Mouse (Mus musculus): Measurements from ENCODE around the gene Izumo4. TPM values are rescaled to one million over a fixed set of nuclear protein-coding genes. Genes with fewer than 3 reads are reported as not detected.

Gene Izumo4
- polyA plus RNA-seq, 1 experiment from 2014 or later: 4.8 TPM

DNA sequence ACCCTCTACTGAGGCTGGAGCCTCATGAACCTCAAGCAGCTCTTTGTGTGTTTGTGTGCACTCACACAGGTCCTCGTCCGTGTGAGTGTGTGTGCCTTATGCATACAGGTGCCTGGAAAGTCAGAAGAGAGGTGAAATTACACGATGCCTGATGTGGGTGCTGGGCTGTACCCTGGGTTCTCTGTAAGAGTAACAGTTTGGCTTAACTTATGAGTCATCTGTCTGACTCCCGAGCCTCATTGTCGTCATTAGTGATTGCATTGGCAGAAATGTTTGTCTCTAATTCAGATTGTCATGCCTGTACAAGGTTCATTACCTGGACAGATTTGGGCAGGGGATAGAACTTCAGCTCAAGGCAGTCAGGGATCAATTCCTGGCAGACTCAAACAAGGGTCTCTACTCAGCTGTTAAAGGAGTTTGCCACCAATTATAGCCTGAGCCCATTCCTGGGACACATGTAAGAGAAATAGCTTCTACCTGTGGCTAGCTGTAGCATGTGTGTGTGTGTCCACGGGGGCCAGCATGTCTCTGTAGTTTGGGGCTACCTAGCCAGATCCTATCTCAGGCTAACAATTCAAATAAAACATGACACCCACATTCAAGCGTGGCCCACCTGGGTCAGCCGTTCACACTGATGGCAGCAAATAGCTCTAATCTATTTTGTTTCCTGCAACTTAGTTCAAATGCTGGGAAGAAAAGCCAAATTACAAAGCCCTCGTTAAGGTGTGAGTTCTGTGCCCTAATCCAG lies 24.7 kb upstream of the Izumo4 start:
- peak overlapping the region; percentile 85 for H3K9ac ChIP-seq (replicated peaks; ENCODE audit: low read length)
- no peaks in the 10 kb centered on the region for H3K9me3 ChIP-seq (replicated peaks; ENCODE audit: control insufficient read depth, low read length)
- WGBS: 40% methylated on average over 9 of the region's 9 CpGs
- H3K4me3 ChIP-seq (ENCODE audit: low read depth, low read length): peak overlapping the region; percentile 41
- peak overlapping the region; percentile 82 for H3K4me2 ChIP-seq (ENCODE audit: low read depth, low read length)
- H3K27me3 ChIP-seq (ENCODE audit: control insufficient read depth, insufficient read depth, low read length): no peaks in the 10 kb centered on the region
- H3K4me1 ChIP-seq (ENCODE audit: control insufficient read depth, insufficient read depth, low read length): peaks cover 20% of the 10 kb centered on the region
- H3K27ac ChIP-seq (replicated peaks; ENCODE audit: low read depth, low read length): peak overlapping the region; percentile 94
- H3K36me3 ChIP-seq (replicated peaks; ENCODE audit: control insufficient read depth, insufficient read depth, low read depth, low read length): no peaks in the 10 kb centered on the region
- DNase-seq (ENCODE audit: low spot score) (no peak), ATAC-seq (replicated peaks; ENCODE audit: insufficient number of reproducible peaks, low FRiP score, low TSS enrichment, low read depth) (no peak)

DNA sequence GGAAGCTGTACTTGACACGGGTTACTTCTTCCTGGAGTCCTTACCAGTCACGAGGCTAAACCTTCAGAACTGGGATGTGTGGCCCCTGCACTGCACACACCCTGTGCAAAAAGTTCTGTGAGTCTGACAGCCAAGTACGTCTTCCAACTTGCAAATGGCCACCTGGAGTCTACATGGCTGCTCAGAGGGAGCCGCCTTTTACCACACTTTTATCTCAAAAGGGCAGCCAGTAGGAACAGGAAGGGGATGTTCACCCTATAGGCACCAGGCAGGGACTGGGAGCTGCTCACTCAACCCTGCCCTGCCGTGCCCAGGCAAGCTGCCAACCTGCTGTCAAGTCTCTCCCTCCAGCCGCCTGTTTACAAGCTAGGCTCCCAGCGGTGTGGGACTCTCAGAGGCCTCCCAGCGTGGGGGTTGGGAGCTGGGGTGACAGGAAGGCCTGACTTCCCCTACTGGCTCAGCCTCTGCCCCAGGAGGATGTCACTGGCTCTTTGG lies 24.0 kb upstream of the Izumo4 start, which contains the start of gene Mknk2:
TSS of gene Mknk2 (minus strand) at position 171 of the 495 bp plus-strand sequence.
- ATAC-seq (replicated peaks; ENCODE audit: insufficient number of reproducible peaks, low FRiP score, low TSS enrichment, low read depth) (no peak), DNase-seq (ENCODE audit: low spot score) (no peak)
- peak within 1 kb of the TSS; percentile 82 for H3K4me2 ChIP-seq (ENCODE audit: low read depth, low read length)
- H3K4me1 ChIP-seq (ENCODE audit: control insufficient read depth, insufficient read depth, low read length): peaks cover 20% of the 10 kb centered on the region
- H3K27me3 ChIP-seq (ENCODE audit: control insufficient read depth, insufficient read depth, low read length): no peaks in the 10 kb centered on the region
- peak within 1 kb of the TSS; percentile 41 for H3K4me3 ChIP-seq (ENCODE audit: low read depth, low read length)
- H3K9me3 ChIP-seq (replicated peaks; ENCODE audit: control insufficient read depth, low read length): no peaks in the 10 kb centered on the region
- no peaks in the 10 kb centered on the region for H3K36me3 ChIP-seq (replicated peaks; ENCODE audit: control insufficient read depth, insufficient read depth, low read depth, low read length)
- WGBS: 40% methylated on average over 8 of the region's 8 CpGs
- peak within 1 kb of the TSS; percentile 85 for H3K9ac ChIP-seq (replicated peaks; ENCODE audit: low read length)
- H3K27ac ChIP-seq (replicated peaks; ENCODE audit: low read depth, low read length): peak within 1 kb of the TSS; percentile 94

GRCm38 (mm10) chr10:80678601-80679377 lies 23.2 kb upstream of the Izumo4 start:
- no peak overlapping the region; the same call in 1 of the 2 replicates for H3K4me3 ChIP-seq (ENCODE audit: low read depth, low read length)
- H3K9ac ChIP-seq (replicated peaks; ENCODE audit: low read length): no peak overlapping the region; the same call in 1 of the 2 replicates
- no peaks in the 10 kb centered on the region for H3K27me3 ChIP-seq (ENCODE audit: control insufficient read depth, insufficient read depth, low read length)
- DNase-seq (ENCODE audit: low spot score) (no peak), ATAC-seq (replicated peaks; ENCODE audit: insufficient number of reproducible peaks, low FRiP score, low TSS enrichment, low read depth) (no peak)
- WGBS: 63% methylated on average over 7 of the region's 10 CpGs
- no peaks in the 10 kb centered on the region for H3K36me3 ChIP-seq (replicated peaks; ENCODE audit: control insufficient read depth, insufficient read depth, low read depth, low read length)
- no peak overlapping the region for H3K4me2 ChIP-seq (ENCODE audit: low read depth, low read length)
- H3K27ac ChIP-seq (replicated peaks; ENCODE audit: low read depth, low read length): peak overlapping the region; percentile 94; the same call in 1 of the 2 replicates
- no peaks in the 10 kb centered on the region for H3K9me3 ChIP-seq (replicated peaks; ENCODE audit: control insufficient read depth, low read length)
- peaks cover 17% of the 10 kb centered on the region for H3K4me1 ChIP-seq (ENCODE audit: control insufficient read depth, insufficient read depth, low read length)

DNA sequence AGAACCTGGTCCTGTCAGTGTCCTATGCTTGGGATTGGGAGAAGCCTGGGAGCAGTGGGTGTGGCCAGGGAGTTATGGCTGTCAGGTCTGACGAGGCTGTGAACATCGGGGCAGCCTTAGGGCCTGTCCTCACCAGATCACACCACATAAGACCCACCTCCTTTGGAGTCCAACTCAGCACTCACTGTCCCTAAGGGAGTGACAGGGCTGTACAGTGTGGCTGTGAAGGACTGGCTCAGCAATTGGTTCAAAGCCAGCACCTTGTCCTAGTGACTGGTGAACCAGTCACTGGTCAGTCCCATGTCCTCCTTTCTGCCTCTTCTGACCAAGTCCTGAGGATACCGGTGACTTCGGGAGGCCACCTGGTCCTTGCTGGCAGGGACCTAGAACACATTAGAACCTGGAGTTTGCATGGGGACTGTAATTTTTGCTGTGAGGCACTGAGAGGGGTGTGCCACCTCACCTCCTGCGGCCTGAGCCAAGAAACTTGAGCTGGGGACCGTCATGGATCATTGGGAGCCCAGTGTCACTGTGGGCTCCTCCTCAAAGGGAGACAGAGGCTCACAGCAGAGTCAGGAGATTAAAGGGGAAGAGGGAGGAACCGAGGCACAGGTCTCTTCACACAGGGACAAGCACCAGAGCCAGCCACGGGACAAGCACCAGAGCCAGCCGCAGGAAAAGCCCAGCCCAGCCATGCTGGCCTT lies 22.3 kb upstream of the Izumo4 start:
- no peak overlapping the region for H3K4me2 ChIP-seq (ENCODE audit: low read depth, low read length)
- no peak overlapping the region for H3K27ac ChIP-seq (replicated peaks; ENCODE audit: low read depth, low read length)
- no peaks in the 10 kb centered on the region for H3K36me3 ChIP-seq (replicated peaks; ENCODE audit: control insufficient read depth, insufficient read depth, low read depth, low read length)
- H3K4me1 ChIP-seq (ENCODE audit: control insufficient read depth, insufficient read depth, low read length): peaks cover 9% of the 10 kb centered on the region
- H3K9me3 ChIP-seq (replicated peaks; ENCODE audit: control insufficient read depth, low read length): no peaks in the 10 kb centered on the region
- DNase-seq (ENCODE audit: low spot score) (no peak), ATAC-seq (replicated peaks; ENCODE audit: insufficient number of reproducible peaks, low FRiP score, low TSS enrichment, low read depth) (no peak)
- no peaks in the 10 kb centered on the region for H3K27me3 ChIP-seq (ENCODE audit: control insufficient read depth, insufficient read depth, low read length)
- no peak overlapping the region for H3K4me3 ChIP-seq (ENCODE audit: low read depth, low read length)
- H3K9ac ChIP-seq (replicated peaks; ENCODE audit: low read length): no peak overlapping the region; the same call in 1 of the 2 replicates
- WGBS: 69% methylated on average over 9 of the region's 9 CpGs

DNA sequence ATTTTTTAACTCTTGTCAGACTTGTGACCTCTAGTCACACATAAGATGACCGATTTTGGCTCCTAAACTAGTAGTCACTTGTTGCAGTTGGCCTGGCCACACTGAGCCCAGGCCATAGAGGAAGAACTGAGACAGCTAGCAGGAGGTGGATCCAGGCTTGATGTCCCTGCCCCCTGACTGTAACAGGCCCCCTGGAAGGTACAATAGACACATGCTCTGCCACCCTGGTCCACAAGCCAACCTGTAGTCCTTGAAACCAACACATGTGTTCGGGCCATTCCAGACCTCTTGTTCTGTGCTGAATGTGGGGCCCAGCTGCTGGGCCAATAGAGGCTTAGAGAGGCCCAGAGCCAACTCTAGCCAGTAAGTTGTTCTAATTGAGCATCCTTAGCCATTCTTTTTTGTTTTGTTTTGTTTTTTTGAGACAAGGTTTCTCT lies 21.7 kb upstream of the Izumo4 start:
- Histone ChIP-seq H3K4me3 (ENCODE audit: low read depth, low read length) (no peak overlapping the region), H3K4me2 (ENCODE audit: low read depth, low read length) (no peak overlapping the region), H3K9ac (replicated peaks; ENCODE audit: low read length) (no peak overlapping the region), H3K9me3 (replicated peaks; ENCODE audit: control insufficient read depth, low read length) (no peaks in the 10 kb centered on the region), H3K4me1 (ENCODE audit: control insufficient read depth, insufficient read depth, low read length) (peaks cover 7% of the 10 kb centered on the region), H3K36me3 (replicated peaks; ENCODE audit: control insufficient read depth, insufficient read depth, low read depth, low read length) (no peaks in the 10 kb centered on the region), H3K27ac (replicated peaks; ENCODE audit: low read depth, low read length) (no peak overlapping the region), H3K27me3 (ENCODE audit: control insufficient read depth, insufficient read depth, low read length) (no peaks in the 10 kb centered on the region)
- WGBS: 75% methylated on average over 2 of the region's 2 CpGs
- no peak for DNase-seq (ENCODE audit: low spot score)
- no peak for ATAC-seq (replicated peaks; ENCODE audit: insufficient number of reproducible peaks, low FRiP score, low TSS enrichment, low read depth)

DNA sequence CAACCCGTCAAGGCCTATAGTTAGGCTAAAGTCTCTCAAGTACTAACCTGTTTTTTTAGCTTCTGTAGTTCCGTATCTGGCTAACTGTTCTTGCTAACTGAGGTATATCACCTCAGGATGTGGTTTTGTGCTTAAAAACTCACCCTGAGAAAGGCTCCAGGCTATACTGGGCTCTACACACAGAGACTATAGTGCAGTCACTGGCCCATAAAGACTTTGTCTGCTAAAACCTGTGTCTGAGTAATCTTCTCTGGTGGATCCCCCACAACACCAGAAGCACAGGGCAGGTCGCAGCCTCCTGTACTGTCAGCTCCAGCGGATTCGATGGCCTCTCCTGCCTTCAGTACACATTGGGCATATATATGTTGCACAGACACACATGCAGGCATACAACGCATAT lies 20.0 kb upstream of the Izumo4 start:
- no peak overlapping the region for H3K4me2 ChIP-seq (ENCODE audit: low read depth, low read length)
- no peak for DNase-seq (ENCODE audit: low spot score)
- H3K4me1 ChIP-seq (ENCODE audit: control insufficient read depth, insufficient read depth, low read length): peaks cover 7% of the 10 kb centered on the region
- H3K27ac ChIP-seq (replicated peaks; ENCODE audit: low read depth, low read length): no peak overlapping the region
- no peak for ATAC-seq (replicated peaks; ENCODE audit: insufficient number of reproducible peaks, low FRiP score, low TSS enrichment, low read depth)
- no peaks in the 10 kb centered on the region for H3K27me3 ChIP-seq (ENCODE audit: control insufficient read depth, insufficient read depth, low read length)
- no peak overlapping the region for H3K9ac ChIP-seq (replicated peaks; ENCODE audit: low read length)
- WGBS: 95% methylated on average over 6 of the region's 6 CpGs
- H3K9me3 ChIP-seq (replicated peaks; ENCODE audit: control insufficient read depth, low read length): no peaks in the 10 kb centered on the region
- H3K4me3 ChIP-seq (ENCODE audit: low read depth, low read length): no peak overlapping the region
- H3K36me3 ChIP-seq (replicated peaks; ENCODE audit: control insufficient read depth, insufficient read depth, low read depth, low read length): no peaks in the 10 kb centered on the region

DNA sequence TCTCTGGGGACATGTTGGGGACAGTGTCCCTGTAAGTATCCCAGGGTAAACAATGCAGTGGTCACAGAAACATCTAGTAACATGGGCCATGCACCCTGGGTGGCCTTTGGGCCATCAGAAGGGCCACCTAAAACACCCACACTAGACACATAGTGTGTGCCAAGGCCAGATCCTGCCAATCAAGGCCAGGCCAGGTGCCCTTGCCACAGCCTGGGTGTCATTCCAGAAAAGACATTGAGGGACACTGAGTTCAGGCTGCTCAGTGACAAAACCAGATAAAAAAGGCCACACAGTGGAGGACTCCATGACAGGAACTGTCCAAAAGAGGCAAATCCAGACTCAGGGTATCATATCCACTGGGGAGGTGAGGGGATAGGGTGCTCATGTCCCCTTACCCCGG lies 18.3 kb upstream of the Izumo4 start:
- ATAC-seq (replicated peaks; ENCODE audit: insufficient number of reproducible peaks, low FRiP score, low TSS enrichment, low read depth): no peak
- 82% methylated on average over 1 of the region's 1 CpGs for WGBS
- peaks cover under 1% of the 10 kb centered on the region for H3K36me3 ChIP-seq (replicated peaks; ENCODE audit: control insufficient read depth, insufficient read depth, low read depth, low read length)

More for the DNA sequence above, 18.3 kb upstream of the Izumo4 start:
- H3K9ac ChIP-seq (replicated peaks; ENCODE audit: low read length): no peak overlapping the region
- no peak overlapping the region for H3K4me3 ChIP-seq (ENCODE audit: low read depth, low read length)
- DNase-seq (ENCODE audit: low spot score): no peak
- H3K9me3 ChIP-seq (replicated peaks; ENCODE audit: control insufficient read depth, low read length): no peaks in the 10 kb centered on the region
- H3K4me1 ChIP-seq (ENCODE audit: control insufficient read depth, insufficient read depth, low read length): peaks cover under 1% of the 10 kb centered on the region; the same call in 1 of the 2 replicates
- no peak overlapping the region for H3K4me2 ChIP-seq (ENCODE audit: low read depth, low read length)
- no peak overlapping the region for H3K27ac ChIP-seq (replicated peaks; ENCODE audit: low read depth, low read length)
- H3K27me3 ChIP-seq (ENCODE audit: control insufficient read depth, insufficient read depth, low read length): no peaks in the 10 kb centered on the region

Data from embryonic facial prominence, embryonic 11.5 days (tissue).